Mouse (Mus musculus): ENCODE results near the gene Rab33b. TPM values are rescaled to one million over a fixed set of nuclear protein-coding genes. Genes with fewer than 3 reads are reported as not detected.
A peak's percentile ranks its signal among the peaks of the same experiment; 100 is the strongest.

Rab33b gene
- polyA plus RNA-seq, 1 experiment from 2014 or later: 19.4 TPM

DNA sequence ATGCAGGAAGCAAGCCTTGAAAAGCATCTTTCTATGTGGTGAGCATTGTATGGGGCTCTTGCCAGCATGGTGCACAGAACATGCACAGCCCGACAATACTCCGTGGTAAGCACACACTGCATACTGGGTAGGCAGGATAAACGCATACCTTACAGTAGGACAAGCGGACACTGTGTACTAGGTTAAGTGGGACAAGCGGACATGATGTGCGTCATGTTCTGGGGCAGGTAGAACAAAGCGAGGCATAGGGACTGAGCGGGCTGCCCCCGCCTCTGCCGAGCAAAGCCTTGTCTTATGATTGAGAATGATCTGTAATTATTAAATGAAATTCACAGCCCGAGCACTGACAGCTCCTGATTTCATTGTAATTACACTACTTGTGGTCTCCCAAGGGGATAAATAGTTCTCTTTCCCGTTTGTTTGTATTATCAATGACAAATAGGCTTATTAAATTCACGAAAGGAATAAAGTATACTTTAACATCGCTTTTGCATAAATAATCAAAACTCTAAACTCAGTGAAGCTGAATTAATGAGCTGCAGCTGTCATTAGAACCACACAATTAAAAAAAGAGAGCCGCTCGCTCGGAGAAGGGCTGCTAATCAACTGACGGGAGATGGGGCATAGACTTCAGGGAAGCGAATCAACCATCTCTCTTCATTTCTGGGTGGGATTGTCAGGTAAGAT is 60.9 kb downstream of the Rab33b start:
- H3K4me1 ChIP-seq: no peaks in the 10 kb centered on the region
- ATAC-seq (ENCODE audit: low FRiP score, low read depth): peak; percentile 25; the same call in 1 of the 2 replicates
- no peak overlapping the region for H3K4me2 ChIP-seq (replicated peaks)
- H3K9me3 ChIP-seq: no peaks in the 10 kb centered on the region
- WGBS: 78% methylated on average over 19 of the region's 19 CpGs
- no peak overlapping the region for H3K4me3 ChIP-seq
- no peaks in the 10 kb centered on the region for H3K27me3 ChIP-seq (replicated peaks)
- H3K36me3 ChIP-seq: peaks cover 45% of the 10 kb centered on the region
- H3K9ac ChIP-seq: no peak overlapping the region
- no peak overlapping the region for H3K27ac ChIP-seq

Other genes starting within 250 kb of the Rab33b start
- gene Elf2, start 143.3 kb upstream of the Rab33b start, polyA plus RNA-seq (2016; fragmentation: Nextera tagmentation; extraction: Ambion mirVana): 41.2 and 57.2 TPM in 2 replicates
- 2.4 and 2.5 TPM in 2 replicates for gene Mgarp, start 87.2 kb upstream of the Rab33b start, polyA plus RNA-seq (2016; fragmentation: Nextera tagmentation; extraction: Ambion mirVana)
- 723 and 776 TPM in 2 replicates for gene Ndufc1, start 74.9 kb upstream of the Rab33b start, polyA plus RNA-seq (2016; fragmentation: Nextera tagmentation; extraction: Ambion mirVana)
- 57.4 and 65.9 TPM in 2 replicates for gene Naa15, start 68.8 kb upstream of the Rab33b start, polyA plus RNA-seq (2016; fragmentation: Nextera tagmentation; extraction: Ambion mirVana)
- gene Setd7, start 77.0 kb downstream of the Rab33b start, polyA plus RNA-seq (2016; fragmentation: Nextera tagmentation; extraction: Ambion mirVana): 3.7 and 4.2 TPM in 2 replicates
- 1.3 and 1.5 TPM in 2 replicates for gene Mgst2, start 176.4 kb downstream of the Rab33b start, polyA plus RNA-seq (2016; fragmentation: Nextera tagmentation; extraction: Ambion mirVana)

Data from neural tube, embryonic 12.5 days (tissue).